Mouse (Mus musculus) mouse trophoblast stem cell (cell line): ENCODE measurements around the gene Abhd14a.

Source experiments
- in situ Hi-C, 2 experiments: fragments of 300-500 bp; cut with MseI, MboI; formaldehyde crosslinking; loops; 2 replicates in 1 of 2; 3 replicates in 1 of 2; pipeline ENCODE4 v1.15.1; 2025

Abhd14a gene

DNA sequence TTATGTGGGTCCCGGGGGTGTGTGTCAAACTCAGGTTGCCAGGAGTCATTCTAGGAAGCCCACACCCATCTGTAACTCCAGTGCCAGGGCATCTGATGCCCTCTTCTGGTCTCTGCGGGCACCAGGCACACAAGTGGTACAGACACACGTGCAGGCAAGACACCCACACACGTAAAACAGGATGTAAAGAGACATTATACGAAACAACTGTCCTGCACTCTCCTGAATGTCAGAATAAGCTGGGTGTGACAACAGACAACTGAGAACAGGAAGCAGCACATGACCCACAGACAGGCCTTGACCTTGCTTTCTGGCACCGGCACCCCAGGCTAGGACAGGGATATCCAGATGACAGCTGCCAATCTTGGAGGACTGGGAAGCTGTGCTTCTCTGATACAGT lies 21.8 kb upstream of the Abhd14a start:
- in situ Hi-C loops, result no loop called here

DNA sequence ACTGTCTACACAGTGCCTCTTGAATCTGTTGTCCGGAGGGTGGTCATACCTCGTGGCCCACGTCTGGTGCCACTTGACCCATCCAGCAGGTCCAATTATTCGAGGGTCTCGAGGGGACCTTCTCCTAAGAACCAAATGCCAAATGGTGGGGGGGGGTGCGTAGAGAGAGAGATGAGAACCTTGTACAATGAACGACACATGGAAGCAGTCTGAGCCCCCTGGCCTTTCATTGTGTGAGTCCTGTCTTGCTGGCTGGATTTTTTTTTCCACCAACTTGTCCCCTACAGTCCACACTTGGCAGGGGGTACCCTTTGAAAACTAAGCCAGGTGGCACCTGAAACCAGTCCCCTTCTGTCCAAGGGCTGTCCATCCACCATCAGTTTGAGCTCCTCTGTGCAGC lies 20.3 kb upstream of the Abhd14a start:
- in situ Hi-C loops, result no loop called here

DNA sequence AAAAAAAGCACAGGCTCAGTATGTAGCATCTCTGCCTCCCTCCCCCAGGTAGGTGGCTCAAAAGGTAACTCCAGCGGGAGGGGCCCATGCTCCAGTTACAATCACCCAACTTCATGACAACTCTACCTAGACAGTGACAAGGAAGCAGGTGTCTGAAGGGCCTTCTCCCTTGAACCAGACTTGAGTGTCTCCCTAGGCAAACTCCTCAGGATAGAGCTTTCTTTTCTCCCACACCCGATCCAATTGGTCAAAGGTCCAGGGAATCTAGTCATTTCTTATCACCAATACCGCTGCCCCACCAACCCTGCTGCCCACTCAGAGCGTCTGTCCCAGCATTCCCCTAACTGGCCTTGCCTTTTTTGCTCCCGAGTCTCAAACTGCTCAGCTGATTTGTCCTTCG lies 19.2 kb upstream of the Abhd14a start:
- in situ Hi-C loops, result no loop called here

DNA sequence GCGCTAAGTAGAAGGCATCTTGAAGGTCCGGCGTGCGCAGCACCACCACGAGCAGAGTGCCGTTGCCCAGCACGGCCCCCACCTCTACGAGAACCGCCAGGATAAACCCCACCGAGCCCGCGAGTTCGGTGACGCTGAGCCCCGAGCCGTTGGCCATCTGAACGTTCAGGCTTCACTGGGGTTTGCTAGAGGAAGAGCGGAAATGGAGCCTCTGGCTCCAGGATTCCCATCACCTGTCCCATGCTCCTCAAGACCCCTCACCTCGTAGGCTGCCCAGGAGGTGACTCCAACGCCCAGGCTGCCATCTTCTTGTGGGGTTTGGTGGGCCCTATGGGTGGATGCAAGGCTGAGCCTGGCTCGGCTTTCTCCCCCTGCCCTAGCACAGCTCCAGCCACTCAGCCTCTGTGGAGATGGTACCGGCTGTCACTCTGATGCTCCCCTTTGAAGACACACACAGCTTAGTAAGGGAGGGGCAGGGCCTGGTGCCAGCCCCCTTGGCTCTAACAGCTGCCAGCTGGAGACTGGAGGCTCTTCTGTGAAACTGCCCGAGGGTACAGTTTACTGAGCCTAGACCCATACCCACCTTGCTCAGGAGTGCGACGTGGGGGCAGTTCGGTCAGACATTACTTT lies 18.2 kb upstream of the Abhd14a start, which contains the start of gene Gpr62:
Gene Gpr62, minus strand, starts transcription at position 368 of the 630 bp plus-strand sequence.
- in situ Hi-C loops, result no loop called here

DNA sequence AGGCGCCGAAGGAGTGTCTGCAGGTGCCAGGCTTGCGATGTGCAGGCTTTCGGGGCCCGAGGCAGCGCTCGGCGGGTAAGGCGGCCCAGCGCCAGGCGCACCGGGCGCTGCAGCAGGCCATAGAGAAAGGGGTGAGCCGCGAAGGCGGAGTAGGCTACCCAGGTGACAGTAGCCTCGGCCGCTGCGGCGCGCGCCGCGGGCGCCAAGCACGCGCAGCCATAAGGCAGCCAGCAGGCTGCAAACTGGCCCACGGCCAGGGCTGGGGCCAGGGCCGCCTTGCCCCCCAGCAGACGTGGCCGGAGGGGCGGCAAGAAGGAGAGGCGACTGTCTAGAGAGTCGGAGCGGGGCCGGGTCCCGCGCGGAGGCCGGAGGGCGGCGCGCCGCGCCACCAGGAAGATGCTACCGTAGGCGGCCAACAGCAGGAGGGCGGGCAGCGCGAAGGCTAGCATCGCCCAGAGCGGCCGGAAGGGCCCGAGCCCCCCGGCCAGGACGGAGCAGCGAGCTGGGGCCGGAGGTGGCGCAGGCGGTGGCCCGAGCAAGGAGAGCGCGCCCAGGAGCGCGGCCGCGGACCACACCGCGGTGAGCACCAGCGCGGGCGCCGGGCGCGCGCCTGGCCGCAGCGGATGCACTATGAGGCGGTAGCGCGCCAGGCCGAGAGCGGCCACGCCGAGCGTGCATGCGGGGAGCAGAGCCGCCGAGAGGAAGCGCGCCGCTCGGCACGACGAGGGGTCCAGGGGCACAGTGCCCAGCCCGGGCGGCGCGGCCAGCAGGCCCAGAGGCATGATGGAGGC lies 17.5 kb upstream of the Abhd14a start:
- in situ Hi-C loops, result no loop called here

DNA sequence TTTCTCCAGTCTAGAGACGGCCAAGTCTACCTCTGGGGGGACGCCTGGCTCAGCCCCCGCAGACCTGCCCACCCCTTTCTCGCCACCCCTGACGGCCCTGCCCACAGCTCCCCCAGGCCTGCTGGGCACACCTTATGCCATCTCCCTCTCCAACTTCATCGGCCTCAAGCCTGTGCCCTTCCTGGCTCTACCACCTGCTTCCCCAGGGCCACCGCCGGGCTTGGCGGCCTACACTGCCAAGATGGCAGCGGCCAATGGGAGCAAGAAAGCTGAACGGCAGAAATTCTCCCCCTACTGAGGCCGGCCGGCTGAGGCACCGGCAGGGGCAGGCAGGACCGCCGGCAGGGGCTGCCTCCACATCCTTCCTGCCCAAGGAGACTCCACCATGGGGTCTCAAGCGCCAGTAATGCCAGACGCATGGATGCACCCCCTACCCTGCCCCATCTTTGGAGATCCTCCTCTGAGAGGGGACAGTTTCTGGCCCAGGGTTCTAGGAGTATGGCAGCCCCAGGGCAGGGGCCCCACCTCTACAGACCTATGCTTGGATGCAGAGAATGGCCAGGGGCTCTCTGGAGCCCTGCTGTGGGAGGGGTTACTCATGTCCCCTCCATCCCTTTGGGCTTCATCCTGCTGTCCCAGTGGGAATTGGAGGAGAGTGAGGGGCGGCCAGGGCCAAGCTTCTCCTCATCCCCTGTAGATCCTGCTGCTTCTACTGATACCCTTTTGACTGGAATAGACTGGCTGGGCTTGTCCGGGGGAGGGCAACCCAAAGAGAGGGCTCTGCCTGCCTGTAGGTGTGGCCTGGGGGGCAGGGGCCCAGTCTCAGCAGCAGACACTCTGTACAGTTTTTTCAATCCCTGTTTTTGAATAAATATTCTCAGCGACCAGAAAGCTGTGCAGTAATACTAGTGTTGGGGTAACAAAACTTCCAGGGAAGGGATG lies 15.9 kb upstream of the Abhd14a start:
- in situ Hi-C loops, result no loop called here

DNA sequence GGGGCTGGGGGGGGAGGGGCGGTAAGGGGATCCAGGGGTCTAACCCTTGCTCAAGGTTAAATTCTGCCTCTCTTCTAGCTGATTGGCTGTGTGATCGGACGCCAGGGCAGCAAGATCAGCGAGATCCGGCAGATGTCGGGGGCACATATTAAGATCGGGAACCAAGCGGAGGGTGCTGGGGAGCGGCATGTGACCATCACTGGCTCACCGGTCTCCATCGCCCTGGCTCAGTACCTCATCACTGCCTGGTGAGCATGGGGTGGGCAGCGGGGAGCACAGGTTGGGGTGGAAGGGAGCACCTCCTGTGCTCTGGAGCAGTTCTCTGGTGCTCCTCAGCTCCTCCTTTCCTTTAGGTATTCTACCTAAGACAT lies 14.9 kb upstream of the Abhd14a start:
- in situ Hi-C loops, result no loop called here

DNA sequence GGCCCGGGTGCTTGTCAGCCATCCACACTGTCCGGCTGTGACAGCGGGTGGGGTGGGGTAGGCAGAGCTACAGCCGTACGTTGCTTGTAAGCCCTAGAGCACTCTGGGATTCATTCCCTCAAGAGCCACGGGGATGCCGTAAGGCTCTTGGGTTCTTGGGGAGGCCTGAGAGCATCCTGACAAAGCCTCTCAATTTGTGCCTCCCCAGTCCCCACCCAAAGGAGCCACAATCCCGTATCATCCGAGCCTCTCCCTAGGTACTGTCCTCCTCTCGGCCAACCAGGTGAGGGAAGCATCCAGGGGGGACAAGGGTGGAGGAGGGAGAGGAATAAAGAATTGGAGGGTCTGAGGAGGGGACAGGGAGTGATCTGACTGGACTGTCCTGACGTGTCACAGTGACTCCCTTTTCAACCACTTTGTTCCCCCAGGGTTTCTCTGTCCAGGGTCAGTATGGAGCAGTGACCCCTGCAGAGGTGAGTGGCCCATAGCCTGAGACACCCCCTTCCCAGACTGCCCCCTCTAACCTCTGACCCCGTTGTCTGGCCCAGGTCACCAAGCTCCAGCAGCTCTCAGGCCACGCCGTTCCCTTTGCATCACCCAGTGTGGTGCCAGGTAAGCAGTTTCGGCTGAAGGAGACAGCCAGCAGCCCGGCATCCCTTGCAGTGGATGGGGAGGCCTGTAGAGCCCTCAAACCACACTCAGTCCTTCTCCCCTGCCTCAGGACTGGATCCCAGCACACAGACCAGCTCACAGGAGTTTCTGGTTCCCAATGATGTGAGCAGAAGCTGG lies 14.4 kb upstream of the Abhd14a start:
- in situ Hi-C loops, result no loop called here

DNA sequence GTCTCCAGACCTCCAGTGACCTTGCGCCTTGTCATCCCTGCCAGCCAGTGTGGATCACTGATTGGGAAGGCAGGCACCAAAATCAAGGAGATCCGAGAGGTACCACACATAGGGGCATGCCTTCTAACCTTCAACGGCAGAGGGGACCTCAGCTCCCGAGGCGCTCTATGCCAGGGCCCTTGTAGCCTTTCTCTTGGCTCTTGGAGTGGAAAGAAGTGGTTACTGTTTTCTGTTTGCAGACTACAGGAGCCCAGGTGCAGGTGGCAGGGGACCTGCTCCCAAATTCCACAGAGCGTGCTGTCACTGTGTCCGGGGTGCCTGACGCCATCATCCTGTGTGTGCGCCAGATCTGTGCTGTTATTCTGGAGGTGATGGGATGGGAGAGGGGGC lies 13.5 kb upstream of the Abhd14a start:
- in situ Hi-C loops, result no loop called here

DNA sequence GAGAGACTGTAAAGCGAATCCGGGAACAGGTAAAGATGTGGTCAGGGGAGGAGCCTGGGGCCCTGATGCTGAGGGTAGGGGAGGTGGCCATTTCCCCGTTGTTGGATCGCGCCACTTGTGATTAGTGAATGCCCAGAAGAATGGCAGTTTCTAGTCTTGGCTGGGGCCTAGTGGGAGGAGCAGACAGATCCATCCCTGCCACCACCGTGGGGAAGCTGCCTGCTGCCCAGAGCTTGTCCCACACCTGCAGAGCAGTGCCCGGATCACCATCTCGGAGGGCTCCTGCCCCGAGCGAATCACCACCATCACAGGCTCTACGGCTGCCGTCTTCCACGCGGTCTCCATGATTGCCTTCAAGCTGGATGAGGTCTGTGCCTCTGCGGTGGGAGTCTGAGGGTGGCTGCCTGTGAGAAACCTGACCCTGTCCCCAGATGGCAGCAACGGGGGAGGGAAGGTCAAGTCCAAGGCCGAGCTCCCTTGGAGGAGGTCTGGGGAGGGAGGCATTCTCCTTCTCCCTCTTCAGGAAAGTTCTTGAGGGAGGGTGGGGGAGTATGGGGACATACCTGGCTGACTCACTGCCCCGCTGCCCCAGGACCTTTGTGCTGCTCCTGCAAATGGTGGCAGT lies 13.0 kb upstream of the Abhd14a start:
- in situ Hi-C loops, result no loop called here

DNA sequence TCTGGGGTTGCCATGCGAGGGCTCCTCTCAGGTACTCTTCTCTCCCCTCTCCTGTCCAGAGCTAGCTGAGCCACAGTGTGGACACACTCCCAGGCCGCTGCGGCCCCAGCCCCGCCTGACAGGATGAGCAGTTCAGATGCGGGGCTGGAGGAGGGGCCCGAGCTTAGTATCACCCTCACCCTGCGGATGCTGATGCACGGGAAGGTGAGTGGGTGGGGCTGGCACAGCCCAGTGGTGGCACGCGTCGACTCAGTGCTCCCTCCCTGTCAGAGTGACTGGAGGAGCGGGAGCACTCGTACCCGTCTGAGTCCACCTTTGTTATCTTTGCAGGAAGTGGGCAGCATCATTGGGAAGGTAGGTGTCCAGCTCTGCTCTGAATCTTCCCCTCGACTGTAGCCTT lies 12.5 kb upstream of the Abhd14a start:
- in situ Hi-C loops, result no loop called here

DNA sequence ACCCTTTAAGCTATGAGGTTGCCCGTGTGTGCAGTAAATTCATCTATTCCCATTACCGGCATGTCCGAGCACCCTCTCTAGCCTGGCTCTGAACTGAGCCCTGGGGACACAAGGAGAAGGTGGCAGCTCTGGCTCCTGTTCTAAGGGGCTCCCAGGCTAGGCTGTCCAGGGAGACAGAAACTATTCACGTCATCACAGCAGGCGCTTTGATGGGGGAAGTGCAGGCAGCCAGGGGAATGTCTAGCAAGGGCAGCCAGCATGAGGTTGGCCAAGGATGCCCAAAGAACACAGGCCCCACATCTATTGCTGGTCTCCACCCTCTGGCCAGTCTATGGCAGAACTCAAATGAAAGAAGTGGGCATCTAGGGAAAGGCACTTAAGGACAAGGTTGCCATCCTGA lies 10.4 kb upstream of the Abhd14a start:
- in situ Hi-C loops, result no loop called here

DNA sequence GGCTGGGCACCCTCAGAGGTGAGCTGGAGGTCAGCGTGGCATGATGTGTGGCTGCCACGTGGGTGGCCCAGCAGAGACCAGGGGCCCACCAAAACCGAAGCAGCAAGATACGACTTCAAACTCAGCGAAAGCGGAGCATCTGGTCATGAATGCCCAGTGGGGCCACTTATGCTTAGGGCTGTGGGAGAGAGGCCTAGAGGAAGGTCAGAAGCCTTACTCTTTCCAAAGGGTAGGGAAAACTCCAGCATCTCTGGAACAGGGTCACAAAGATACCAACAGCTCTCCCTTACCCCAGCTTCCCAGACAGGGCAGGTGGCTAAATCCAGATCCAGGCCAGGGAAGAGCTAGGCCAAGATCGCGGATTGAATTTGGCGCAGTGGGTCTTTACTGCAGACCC lies 9.7 kb upstream of the Abhd14a start:
- in situ Hi-C loops, result no loop called here

DNA sequence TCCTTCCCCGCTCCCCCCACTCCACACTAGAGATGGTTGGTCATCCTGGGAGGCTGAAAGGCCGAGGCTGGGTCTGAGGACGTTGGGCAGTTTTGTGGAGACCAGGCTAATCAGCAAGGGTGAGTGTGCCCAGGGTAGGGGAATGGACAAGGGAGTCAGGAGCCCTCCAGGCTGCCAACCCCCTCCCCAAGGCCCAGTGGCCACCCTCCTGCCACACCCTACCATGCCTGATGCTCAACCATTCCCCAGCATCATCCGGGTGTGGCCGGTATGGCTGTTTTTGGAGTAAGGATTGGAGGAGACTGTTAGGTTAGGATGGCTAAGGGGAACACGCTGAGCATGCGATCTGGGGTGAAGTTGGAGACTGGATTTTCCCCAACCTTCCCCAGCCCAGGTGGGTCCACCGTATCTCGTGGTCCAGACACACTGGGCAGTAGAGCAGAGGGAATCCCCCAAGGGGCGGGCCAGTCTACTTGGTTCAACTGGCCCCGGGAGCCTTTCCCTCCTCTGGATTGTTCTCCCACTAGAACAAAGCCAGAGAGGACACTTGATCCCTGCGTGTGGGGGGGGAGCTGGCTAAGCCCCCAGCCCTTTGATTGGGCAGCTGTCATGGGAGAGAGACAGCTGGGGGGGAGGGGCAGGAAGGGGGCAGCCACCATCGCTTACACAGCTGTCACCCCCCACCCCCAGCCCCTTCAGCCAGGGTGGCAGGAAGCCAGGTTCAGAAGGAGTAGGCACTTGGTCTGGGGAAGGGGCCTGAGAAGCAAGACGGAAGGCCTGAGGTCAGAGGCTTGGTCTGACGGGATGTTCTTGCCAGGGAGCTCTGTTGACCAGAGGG lies 9.1 kb upstream of the Abhd14a start:
- in situ Hi-C loops, result no loop called here

DNA sequence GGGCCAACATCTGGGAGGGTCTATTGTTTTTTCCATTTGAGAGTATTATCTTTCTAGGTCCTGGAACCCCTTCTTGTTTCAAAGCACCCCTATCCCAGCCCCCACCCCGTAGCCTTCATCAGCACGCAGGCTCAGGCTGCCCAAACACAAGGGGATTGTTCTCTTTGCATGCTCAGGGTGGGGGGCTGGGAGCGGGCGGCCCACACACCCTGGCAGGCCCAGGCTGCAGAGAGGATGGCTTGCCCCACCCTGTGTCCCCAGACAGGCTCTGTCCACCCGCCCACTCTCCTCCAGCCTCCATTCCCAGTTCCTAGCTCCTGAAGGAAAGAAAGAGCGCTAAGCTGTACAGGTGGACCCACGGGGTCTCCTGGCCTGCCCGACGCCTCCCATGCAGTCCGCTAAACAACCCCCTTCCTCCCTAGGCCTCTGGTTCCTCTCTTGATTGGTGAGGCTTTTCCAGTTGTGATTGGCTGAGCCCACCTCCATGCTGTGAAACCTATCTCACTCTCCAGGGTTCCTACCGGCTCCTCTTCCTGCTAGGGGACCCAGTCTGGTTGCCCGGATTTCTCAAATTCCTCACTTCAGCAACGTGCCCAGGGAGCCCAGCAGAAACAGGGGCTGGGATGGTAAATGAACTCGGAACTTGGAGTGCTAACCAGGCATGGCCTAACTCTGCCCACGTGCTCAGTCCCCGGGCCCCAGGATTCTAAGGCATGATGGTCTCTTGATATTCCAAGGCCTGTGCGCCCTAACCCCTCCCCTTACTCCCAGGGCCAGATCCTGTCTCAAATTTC lies 7.6 kb upstream of the Abhd14a start:
- in situ Hi-C loops, result no loop called here

DNA sequence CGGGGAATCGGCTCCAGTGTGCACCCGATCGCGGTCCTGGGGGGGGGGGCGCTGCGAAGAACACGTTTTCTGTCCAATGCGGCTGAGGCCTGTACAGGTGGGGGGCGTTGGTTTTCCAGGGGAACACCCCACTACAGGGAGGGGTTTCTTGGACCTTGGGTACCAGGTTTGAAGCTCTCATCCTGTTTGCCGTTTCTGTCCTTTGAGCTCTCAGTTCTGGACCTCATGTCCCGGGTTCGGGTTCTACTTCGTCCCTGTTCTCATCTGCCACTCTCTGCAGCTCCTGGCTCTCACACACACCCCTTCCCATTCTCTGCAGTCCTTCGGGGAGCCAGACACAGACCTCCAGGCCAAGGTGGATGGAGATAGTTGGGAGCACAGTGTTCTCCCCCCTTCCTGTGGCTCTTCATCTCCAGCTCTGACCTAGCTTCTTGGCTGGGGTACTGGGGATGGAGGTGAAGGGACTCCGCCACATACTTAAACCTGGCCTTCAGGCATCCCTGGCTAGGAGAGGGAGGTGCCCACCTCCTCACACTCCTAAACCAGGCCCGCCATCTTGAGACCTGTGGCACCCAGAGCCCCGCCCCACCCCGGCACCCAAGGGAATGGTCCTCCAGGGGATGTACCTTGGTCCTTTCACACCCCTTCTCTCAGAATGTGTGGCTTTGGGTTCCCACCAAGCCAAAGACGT lies 6.7 kb upstream of the Abhd14a start:
- in situ Hi-C loops, result no loop called here

DNA sequence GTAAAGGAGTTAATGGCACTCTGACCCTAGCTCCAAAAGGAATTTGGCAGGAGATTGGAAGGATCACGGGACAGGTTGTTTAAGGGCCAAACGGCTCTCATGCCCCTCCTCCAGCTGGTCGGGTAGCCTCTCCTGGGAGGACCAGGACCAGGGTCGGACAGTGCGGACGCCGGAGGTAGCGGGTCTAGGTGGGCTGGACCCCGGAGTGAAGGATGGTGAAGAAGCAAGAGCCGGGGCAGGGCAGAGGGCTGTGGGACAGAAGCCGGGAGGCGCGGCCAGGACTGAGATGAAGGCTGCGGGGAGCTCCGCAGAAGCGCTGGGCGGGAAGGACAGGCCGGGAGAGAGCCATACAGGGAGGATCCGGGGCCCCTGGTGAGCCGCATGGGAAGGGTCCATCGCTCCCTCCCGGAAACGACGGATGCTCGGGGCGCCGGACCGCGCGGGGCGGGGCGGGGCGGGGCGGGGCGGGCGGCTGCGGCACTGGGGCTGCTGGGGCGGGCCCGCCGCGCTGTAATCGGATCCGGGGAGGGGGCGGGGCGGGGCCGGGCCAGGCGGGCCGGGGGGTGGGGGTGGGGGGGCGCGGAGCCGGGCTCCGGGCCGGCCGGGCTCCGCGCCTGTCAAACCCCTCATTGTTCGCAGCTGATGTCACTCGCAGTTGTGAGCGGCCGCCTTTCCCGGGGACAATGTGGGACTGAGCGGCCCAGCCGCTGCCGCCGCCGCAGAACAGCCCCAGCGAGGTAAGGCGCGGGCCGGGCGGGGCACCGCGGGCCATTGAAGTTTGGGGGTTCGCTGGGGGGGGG lies 6.0 kb upstream of the Abhd14a start, which contains the start of gene Pcbp4:
Gene Pcbp4, plus strand, starts transcription at position 21 of the 800 bp plus-strand sequence.
- in situ Hi-C loops, result no loop called here

DNA sequence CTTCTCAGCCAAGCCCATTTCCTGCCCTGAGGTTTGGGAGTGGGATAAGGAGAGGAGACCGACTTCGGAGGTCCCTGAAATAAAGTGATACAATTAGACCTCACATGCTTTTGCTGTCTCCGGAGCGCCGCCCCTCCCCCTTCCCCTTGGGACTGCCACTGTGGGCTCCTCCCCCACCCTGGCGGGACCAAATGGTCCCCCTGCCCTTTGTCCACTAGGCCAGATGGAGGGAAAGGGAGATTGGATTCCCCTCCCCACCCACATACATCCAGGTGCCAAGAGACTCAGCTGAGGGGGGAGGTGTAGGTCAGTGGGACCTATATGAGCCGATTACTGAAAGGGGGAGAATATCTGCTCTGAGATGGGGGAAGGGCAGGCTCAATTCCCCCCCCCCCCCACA lies 5.3 kb upstream of the Abhd14a start:
- in situ Hi-C loops, result no loop called here
